Mouse (Mus musculus): ENCODE measurements around the gene Psme3.

DNA sequence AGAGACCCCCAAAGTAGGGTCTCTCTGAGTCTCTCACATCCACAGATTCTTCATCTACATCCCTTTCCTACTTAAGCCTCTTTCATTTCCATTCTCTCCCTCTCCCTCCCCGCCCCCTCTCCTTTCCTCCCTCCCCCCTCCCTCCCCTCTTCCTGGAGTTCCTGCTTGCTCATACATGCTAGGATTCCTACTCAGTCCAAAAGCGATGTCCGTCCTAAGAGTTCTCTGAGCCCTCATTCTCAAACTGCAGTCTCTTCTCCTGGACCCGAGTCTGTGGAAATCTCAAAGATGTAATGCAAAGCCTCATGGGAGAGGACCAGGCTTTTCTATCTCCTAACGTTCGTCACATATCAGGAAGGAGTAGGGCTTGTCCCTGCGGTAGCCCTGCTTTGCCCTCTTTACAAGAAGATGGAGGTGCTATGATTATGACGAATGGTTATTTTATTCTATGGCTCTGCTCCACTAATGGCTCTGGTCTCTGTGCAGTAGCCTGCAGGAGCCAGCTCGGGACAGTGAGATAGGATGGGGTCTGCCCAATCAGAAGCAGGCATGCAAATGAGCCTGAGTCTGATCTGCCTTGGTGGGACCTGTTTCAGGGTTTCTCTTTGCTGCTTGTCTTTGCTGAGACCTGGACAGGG is 22.2 kb downstream of the Psme3 start:
- TF ChIP-seq CTCF (IDR thresholded peaks at IDR 0.05) (no peak), EP300 (IDR thresholded peaks at IDR 0.05) (no peak)

Data from lung, postnatal 0 days (tissue).